Mouse (Mus musculus) stomach, embryonic 14.5 days (tissue): ENCODE measurements around the gene Ednrb. TPM values are rescaled to one million over a fixed set of nuclear protein-coding genes. Genes with fewer than 3 reads are reported as not detected.

ENCODE experiments used
- ATAC-seq: fragments of 200-750 bp; cut with Nextera tagmentation; 2 replicates; pipeline ENCODE4 v1.8.0; 2017; ENCODE audit warnings: low read depth, moderate TSS enrichment; ENCODE audit not compliant: insufficient number of reproducible peaks, insufficient read depth, low FRiP score
- H3K27ac ChIP-seq: fragments of 300-500 bp; sonication (generic); 2 replicates; pipeline ENCODE4 v1.5.1; 2014; ENCODE audit warnings: mild to moderate bottlenecking, low read length, moderate library complexity, mixed read lengths
- H3K27me3 ChIP-seq: fragments of 300-500 bp; sonication (generic); 2 replicates; pipeline ENCODE4 v1.6.1; 2014; ENCODE audit warnings: low read length, control low read depth, mixed read lengths; ENCODE audit not compliant: control insufficient read depth, insufficient read depth
- H3K36me3 ChIP-seq: fragments of 300-500 bp; sonication (generic); 2 replicates; pipeline ENCODE4 v1.6.1; 2014; ENCODE audit warnings: mild to moderate bottlenecking, control low read depth, low read length, moderate library complexity, mixed read lengths; ENCODE audit not compliant: control insufficient read depth, insufficient read depth
- H3K4me1 ChIP-seq: fragments of 300-500 bp; sonication (generic); 2 replicates; pipeline ENCODE4 v1.6.1; 2014; ENCODE audit warnings: low read length, control low read depth, mixed read lengths; ENCODE audit not compliant: control insufficient read depth, insufficient read depth
- H3K4me2 ChIP-seq: fragments of 300-500 bp; sonication (generic); replicated peaks from 2 replicates; pipeline ENCODE4 v1.6.1; 2014; ENCODE audit warnings: low read depth, low read length, control low read depth
- H3K4me3 ChIP-seq: fragments of 300-500 bp; sonication (generic); 2 replicates; pipeline ENCODE4 v1.5.1; 2014; ENCODE audit warnings: low read depth, low read length, control low read depth
- H3K9ac ChIP-seq: fragments of 300-500 bp; sonication (generic); replicated peaks from 2 replicates; pipeline ENCODE4 v1.6.1; 2014; ENCODE audit warnings: low read depth, mild to moderate bottlenecking, control low read depth, low read length, moderate library complexity, mixed read lengths
- H3K9me3 ChIP-seq: fragments of 300-500 bp; sonication (generic); 2 replicates; pipeline ENCODE4 v1.6.1; 2016; ENCODE audit warnings: low read depth, low read length, control low read depth; ENCODE audit not compliant: control insufficient read depth
- WGBS: fragments of 180-500 bp; shearing (Covaris S2); extraction: QIAGEN DNeasy Blood & Tissue Kit; methylation state at CpG from one replicate; pipeline ENCODE4 v1.1.7; 2014; 5-methylcytosine and 5-hydroxymethylcytosine counted together
- polyA plus RNA-seq: library from polyadenylated mRNA; unstranded; fragments of >200 nt; fragmentation: Nextera tagmentation; extraction: Ambion mirVana; gene quantifications from 2 replicates; pipeline ENCODE4 v1.2.1, GENCODE M21; 2014

Gene Ednrb
- polyA plus RNA-seq, 1 experiment from 2014 or later = 126 TPM

- no peaks in the 10 kb centered on the region; the same call in 1 of the 2 replicates for H3K4me1 ChIP-seq
- no peak overlapping the region for H3K9ac ChIP-seq
- H3K27me3 ChIP-seq = no peaks in the 10 kb centered on the region
- H3K36me3 ChIP-seq = no peaks in the 10 kb centered on the region
- H3K4me3 ChIP-seq = no peak overlapping the region
- no peak overlapping the region; the same call in 1 of the 2 replicates for H3K27ac ChIP-seq
- WGBS = 29% methylated on average over 7 of the region's 7 CpGs
- H3K4me2 ChIP-seq = no peak overlapping the region
- ATAC-seq = no peak
- H3K9me3 ChIP-seq = no peaks in the 10 kb centered on the region
These were observed 9.6 kb downstream of the Ednrb start for GRCm38 (mm10) chr14:103834589-103834988.

- H3K27me3 ChIP-seq = no peaks in the 10 kb centered on the region
- H3K27ac ChIP-seq = no peak overlapping the region; the same call in 1 of the 2 replicates
- H3K4me1 ChIP-seq = no peaks in the 10 kb centered on the region; the same call in 1 of the 2 replicates
- WGBS = 60% methylated on average over 3 of the region's 3 CpGs
- H3K4me3 ChIP-seq = no peak overlapping the region
- H3K9me3 ChIP-seq = no peaks in the 10 kb centered on the region
- H3K36me3 ChIP-seq = no peaks in the 10 kb centered on the region
- H3K9ac ChIP-seq = no peak overlapping the region
- H3K4me2 ChIP-seq = no peak overlapping the region
- ATAC-seq = no peak
These were observed 10.1 kb downstream of the Ednrb start for GRCm38 (mm10) chr14:103834147-103834546.

GRCm38 (mm10) chr14:103832472-103832871, 11.7 kb downstream of the Ednrb start:
- no peaks in the 10 kb centered on the region for H3K9me3 ChIP-seq
- ATAC-seq = no peak
- no peak overlapping the region for H3K4me3 ChIP-seq
- 49% methylated on average over 4 of the region's 4 CpGs for WGBS
- H3K27me3 ChIP-seq = no peaks in the 10 kb centered on the region
- H3K4me1 ChIP-seq = no peaks in the 10 kb centered on the region; the same call in 1 of the 2 replicates
- no peak overlapping the region for H3K9ac ChIP-seq
- H3K36me3 ChIP-seq = no peaks in the 10 kb centered on the region
- H3K4me2 ChIP-seq = no peak overlapping the region
- no peak overlapping the region for H3K27ac ChIP-seq

GRCm38 (mm10) chr14:103831007-103831406, 13.2 kb downstream of the Ednrb start:
- H3K36me3 ChIP-seq = no peaks in the 10 kb centered on the region
- H3K4me2 ChIP-seq = no peak overlapping the region
- ATAC-seq = no peak
- no peak overlapping the region for H3K4me3 ChIP-seq
- no peaks in the 10 kb centered on the region for H3K27me3 ChIP-seq
- no peak overlapping the region for H3K9ac ChIP-seq
- no peak overlapping the region for H3K27ac ChIP-seq
- WGBS = 51% methylated on average over 5 of the region's 5 CpGs
- no peaks in the 10 kb centered on the region for H3K4me1 ChIP-seq
- no peaks in the 10 kb centered on the region for H3K9me3 ChIP-seq

- Histone ChIP-seq H3K9ac (no peak overlapping the region), H3K27me3 (no peaks in the 10 kb centered on the region), H3K4me2 (no peak overlapping the region), H3K27ac (no peak overlapping the region), H3K36me3 (no peaks in the 10 kb centered on the region), H3K9me3 (no peaks in the 10 kb centered on the region), H3K4me1 (0 out of 2 replicates have a peak, but pooled peaks cover 3% of the 10 kb centered on the region), H3K4me3 (no peak overlapping the region)
- no peak for ATAC-seq
- WGBS = 87% methylated on average over 9 of the region's 9 CpGs
These were observed 17.9 kb downstream of the Ednrb start for GRCm38 (mm10) chr14:103826343-103826742.

- 93% methylated on average over 5 of the region's 5 CpGs for WGBS
- Histone ChIP-seq H3K4me3 (no peak overlapping the region), H3K4me2 (no peak overlapping the region), H3K9me3 (no peaks in the 10 kb centered on the region), H3K27me3 (no peaks in the 10 kb centered on the region), H3K9ac (no peak overlapping the region), H3K4me1 (0 out of 2 replicates have a peak, but pooled peaks cover 3% of the 10 kb centered on the region), H3K36me3 (no peaks in the 10 kb centered on the region; the same call in 1 of the 2 replicates), H3K27ac (no peak overlapping the region)
- no peak for ATAC-seq
These were observed 18.3 kb downstream of the Ednrb start for GRCm38 (mm10) chr14:103825934-103826333.

GRCm38 (mm10) chr14:103823501-103823900, 20.7 kb downstream of the Ednrb start:
- Histone ChIP-seq H3K4me3 (no peak overlapping the region), H3K9me3 (no peaks in the 10 kb centered on the region), H3K4me1 (0 out of 2 replicates have a peak, but pooled peaks cover 3% of the 10 kb centered on the region), H3K27me3 (no peaks in the 10 kb centered on the region), H3K4me2 (no peak overlapping the region), H3K27ac (no peak overlapping the region), H3K36me3 (no peaks in the 10 kb centered on the region; the same call in 1 of the 2 replicates), H3K9ac (no peak overlapping the region)
- 53% methylated on average over 7 of the region's 7 CpGs for WGBS
- ATAC-seq = no peak

GRCm38 (mm10) chr14:103822590-103822989, 21.6 kb downstream of the Ednrb start:
- no peak overlapping the region for H3K4me2 ChIP-seq
- WGBS = 41% methylated on average over 1 of the region's 1 CpGs
- H3K27me3 ChIP-seq = no peaks in the 10 kb centered on the region
- H3K4me1 ChIP-seq = 0 out of 2 replicates have a peak, but pooled peaks cover 3% of the 10 kb centered on the region
- no peak overlapping the region for H3K4me3 ChIP-seq
- H3K9me3 ChIP-seq = no peaks in the 10 kb centered on the region
- H3K27ac ChIP-seq = no peak overlapping the region
- no peaks in the 10 kb centered on the region; the same call in 1 of the 2 replicates for H3K36me3 ChIP-seq
- no peak for ATAC-seq
- H3K9ac ChIP-seq = no peak overlapping the region
